Mouse (Mus musculus) forebrain, embryonic 11.5 days (tissue): ENCODE results near the gene Slc8a1. TPM values are rescaled to one million over a fixed set of nuclear protein-coding genes. Genes with fewer than 3 reads are reported as not detected.
A peak's percentile ranks its signal among the peaks of the same experiment; 100 is the strongest.

Experiments
- ATAC-seq: fragments of 200-750 bp; cut with Nextera tagmentation; replicated peaks from 2 replicates; pipeline ENCODE4 v1.8.0; 2017; ENCODE audit warnings: moderate TSS enrichment; ENCODE audit not compliant: low FRiP score
- DNase-seq: peaks from one replicate; pipeline ENCODE4 v3.0.0-alpha.2; 2017; ENCODE audit warnings: low spot score
- H3K27ac ChIP-seq: fragments of 300-500 bp; sonication (generic); 2 replicates; pipeline ENCODE4 v1.5.1; 2014; ENCODE audit warnings: low read depth, low read length
- H3K27me3 ChIP-seq: fragments of 300-500 bp; sonication (generic); 2 replicates; pipeline ENCODE4 v1.6.1; 2014; ENCODE audit warnings: mild to moderate bottlenecking, low read length, mixed read lengths; ENCODE audit not compliant: control insufficient read depth, insufficient read depth
- H3K36me3 ChIP-seq: fragments of 300-500 bp; sonication (generic); 2 replicates; pipeline ENCODE4 v1.6.1; 2014; ENCODE audit warnings: mild to moderate bottlenecking, low read length, moderate library complexity, mixed read lengths; ENCODE audit not compliant: control insufficient read depth, insufficient read depth
- H3K4me1 ChIP-seq: fragments of 300-500 bp; sonication (generic); replicated peaks from 2 replicates; pipeline ENCODE4 v1.6.1; 2014; ENCODE audit warnings: low read length, mixed read lengths; ENCODE audit not compliant: control insufficient read depth, insufficient read depth
- H3K4me2 ChIP-seq: fragments of 300-500 bp; sonication (generic); 2 replicates; pipeline ENCODE4 v1.6.1; 2014; ENCODE audit warnings: low read depth, mild to moderate bottlenecking, low read length, moderate library complexity, mixed read lengths; ENCODE audit not compliant: severe bottlenecking
- H3K4me3 ChIP-seq: fragments of 300-500 bp; sonication (generic); 2 replicates; pipeline ENCODE4 v1.5.1; 2014; ENCODE audit warnings: low read depth, low read length
- H3K9ac ChIP-seq: fragments of 300-500 bp; sonication (generic); 2 replicates; pipeline ENCODE4 v1.6.1; 2014; ENCODE audit warnings: low read length
- H3K9me3 ChIP-seq: fragments of 300-500 bp; sonication (generic); 2 replicates; pipeline ENCODE4 v1.6.1; 2016; ENCODE audit warnings: low read length, mixed read lengths; ENCODE audit not compliant: control insufficient read depth
- WGBS: fragments of 180-500 bp; shearing (Covaris S2); extraction: QIAGEN DNeasy Blood & Tissue Kit; methylation state at CpG from one replicate; pipeline ENCODE4 v1.1.7; 2014; 5-methylcytosine and 5-hydroxymethylcytosine counted together
- polyA plus RNA-seq: library from polyadenylated mRNA; unstranded; fragments of >200 nt; fragmentation: Nextera tagmentation; extraction: Ambion mirVana; gene quantifications from 2 replicates; pipeline ENCODE4 v1.2.1, GENCODE M21; 2014

Slc8a1 gene
- 2.8 and 3.6 TPM in 2 replicates for polyA plus RNA-seq

DNA sequence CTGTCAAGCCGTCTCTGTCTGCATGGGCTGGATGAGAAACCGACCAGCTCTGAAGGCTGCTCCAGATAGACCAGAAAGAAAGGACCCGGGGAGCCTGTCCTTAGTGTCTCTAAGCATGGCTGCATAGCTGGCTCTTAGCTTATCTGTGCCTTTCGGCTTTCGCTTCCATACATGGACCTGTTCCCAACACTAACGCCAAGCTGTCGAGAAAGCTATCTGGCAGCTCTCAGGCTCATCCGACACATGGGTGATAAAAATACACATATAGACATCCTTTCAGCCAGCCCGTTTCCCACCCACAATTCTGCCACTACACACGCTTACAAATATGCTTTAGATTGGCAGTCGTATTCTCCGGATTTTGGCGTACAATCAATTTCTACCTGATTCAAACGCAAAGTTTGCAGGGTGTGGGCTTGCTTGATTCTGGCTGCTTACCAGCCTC, at the start of gene Slc8a1:
TSS of gene Slc8a1 (minus strand) at position 67 of the 445 bp plus-strand sequence.
- no peak for ATAC-seq
- Histone ChIP-seq H3K4me1 (no peaks in the 10 kb centered on the region), H3K27ac (no peak within 1 kb of the TSS), H3K9ac (no peak within 1 kb of the TSS), H3K27me3 (no peaks in the 10 kb centered on the region), H3K4me2 (no peak within 1 kb of the TSS), H3K36me3 (no peaks in the 10 kb centered on the region), H3K9me3 (no peaks in the 10 kb centered on the region), H3K4me3 (no peak within 1 kb of the TSS)
- DNase-seq: no peak
- WGBS: 92% methylated on average over 14 of the region's 14 CpGs

DNA sequence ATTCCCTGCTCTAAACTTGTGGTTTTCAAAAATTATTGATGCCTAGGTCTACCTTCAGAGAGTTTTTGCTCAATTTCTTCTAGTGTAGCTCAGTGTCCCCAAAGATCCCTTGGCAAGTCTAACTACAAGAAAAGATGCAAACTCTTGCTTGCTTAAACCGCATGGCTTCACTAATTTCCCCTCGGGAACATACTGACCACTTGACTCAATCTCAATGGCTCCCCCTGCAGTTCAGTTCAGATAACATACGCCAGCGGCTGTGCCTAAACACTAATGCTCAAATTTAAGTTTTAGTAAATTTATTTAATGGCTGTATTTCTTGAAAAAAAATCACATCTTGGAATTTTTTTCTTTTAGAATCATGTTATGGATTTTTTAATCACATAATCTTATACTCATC, 49.2 kb upstream of the Slc8a1 start:
- H3K4me2 ChIP-seq: no peak overlapping the region
- ATAC-seq (peak; percentile 66; the same call in 1 of the 2 replicates), DNase-seq (no peak)
- no peaks in the 10 kb centered on the region for H3K4me1 ChIP-seq
- no peak overlapping the region for H3K9ac ChIP-seq
- H3K4me3 ChIP-seq: no peak overlapping the region
- WGBS: 42% methylated on average over 4 of the region's 4 CpGs
- no peaks in the 10 kb centered on the region for H3K36me3 ChIP-seq
- no peaks in the 10 kb centered on the region for H3K27me3 ChIP-seq
- no peaks in the 10 kb centered on the region for H3K9me3 ChIP-seq
- H3K27ac ChIP-seq: no peak overlapping the region

DNA sequence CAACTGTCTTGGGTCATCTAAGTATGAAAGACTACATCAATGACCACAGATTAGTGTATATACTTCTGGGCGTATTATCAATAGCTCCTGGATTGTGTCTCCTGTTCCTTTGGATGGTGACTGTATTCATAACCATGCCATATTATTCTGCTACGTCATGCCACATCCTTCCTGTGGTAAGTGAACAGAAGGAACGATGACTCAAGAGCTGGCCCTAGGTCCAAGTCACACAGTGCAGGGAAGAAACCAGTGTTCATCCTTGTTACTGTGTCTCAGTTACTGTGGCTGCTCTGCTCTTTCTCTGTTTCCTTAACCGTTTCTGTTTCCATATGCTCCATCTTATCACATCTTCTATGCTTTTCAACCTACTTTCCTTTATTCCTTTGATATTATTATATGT, 44.1 kb upstream of the Slc8a1 start:
- no peak overlapping the region for H3K9ac ChIP-seq
- H3K9me3 ChIP-seq: no peaks in the 10 kb centered on the region
- no peak overlapping the region for H3K4me3 ChIP-seq
- no peak overlapping the region for H3K27ac ChIP-seq
- no peak overlapping the region for H3K4me2 ChIP-seq
- ATAC-seq (no peak), DNase-seq (no peak)
- no peaks in the 10 kb centered on the region for H3K4me1 ChIP-seq
- no peaks in the 10 kb centered on the region for H3K36me3 ChIP-seq
- WGBS: 93% methylated on average over 4 of the region's 4 CpGs
- no peaks in the 10 kb centered on the region for H3K27me3 ChIP-seq

DNA sequence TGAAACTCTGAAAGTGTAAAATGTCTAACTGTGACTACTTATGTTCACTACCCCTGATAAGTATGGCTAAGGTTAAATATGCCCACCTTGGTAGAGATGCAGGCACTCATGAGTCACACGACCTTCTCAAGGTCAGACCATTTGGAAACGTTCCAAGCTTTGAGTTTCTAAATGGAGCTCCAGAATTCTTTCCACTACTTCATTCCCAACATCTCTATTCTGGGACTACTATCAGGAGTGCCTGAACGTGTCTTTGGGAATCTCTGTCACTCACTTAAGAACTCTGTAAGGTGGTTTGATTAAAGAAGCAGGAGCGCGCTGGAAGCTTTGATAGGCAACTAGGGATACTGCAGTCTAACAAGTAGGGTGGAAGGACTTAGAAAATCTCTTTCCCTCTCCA, 43.3 kb upstream of the Slc8a1 start:
- no peak for DNase-seq
- 87% methylated on average over 5 of the region's 5 CpGs for WGBS
- Histone ChIP-seq H3K27ac (no peak overlapping the region), H3K27me3 (no peaks in the 10 kb centered on the region), H3K9me3 (no peaks in the 10 kb centered on the region), H3K9ac (no peak overlapping the region), H3K4me2 (no peak overlapping the region), H3K36me3 (no peaks in the 10 kb centered on the region), H3K4me1 (no peaks in the 10 kb centered on the region), H3K4me3 (no peak overlapping the region)
- no peak for ATAC-seq

DNA sequence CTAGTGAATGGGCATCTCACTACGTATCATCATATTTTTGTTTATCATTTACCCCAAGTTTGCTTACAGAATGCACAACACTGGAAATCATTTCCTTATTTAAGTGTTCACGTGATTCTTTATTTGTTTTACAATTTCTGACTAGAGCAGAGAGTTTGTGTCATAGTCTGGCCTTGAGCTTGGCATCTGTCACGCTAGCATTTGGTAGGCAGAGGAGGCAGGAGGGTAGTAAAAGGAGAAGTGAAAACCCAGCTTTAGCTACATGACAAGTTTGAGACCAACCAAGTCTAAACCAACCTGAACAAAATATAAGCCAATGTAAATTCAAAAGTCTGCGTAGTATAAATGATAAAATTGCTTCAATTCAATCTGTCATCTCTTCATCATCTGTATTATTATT, 41.7 kb upstream of the Slc8a1 start:
- H3K9ac ChIP-seq: no peak overlapping the region
- no peaks in the 10 kb centered on the region for H3K4me1 ChIP-seq
- WGBS: 87% methylated on average over 4 of the region's 4 CpGs
- no peaks in the 10 kb centered on the region for H3K27me3 ChIP-seq
- ATAC-seq (no peak), DNase-seq (no peak)
- no peak overlapping the region for H3K4me2 ChIP-seq
- no peak overlapping the region for H3K27ac ChIP-seq
- H3K4me3 ChIP-seq: no peak overlapping the region
- H3K9me3 ChIP-seq: no peaks in the 10 kb centered on the region
- no peaks in the 10 kb centered on the region for H3K36me3 ChIP-seq

DNA sequence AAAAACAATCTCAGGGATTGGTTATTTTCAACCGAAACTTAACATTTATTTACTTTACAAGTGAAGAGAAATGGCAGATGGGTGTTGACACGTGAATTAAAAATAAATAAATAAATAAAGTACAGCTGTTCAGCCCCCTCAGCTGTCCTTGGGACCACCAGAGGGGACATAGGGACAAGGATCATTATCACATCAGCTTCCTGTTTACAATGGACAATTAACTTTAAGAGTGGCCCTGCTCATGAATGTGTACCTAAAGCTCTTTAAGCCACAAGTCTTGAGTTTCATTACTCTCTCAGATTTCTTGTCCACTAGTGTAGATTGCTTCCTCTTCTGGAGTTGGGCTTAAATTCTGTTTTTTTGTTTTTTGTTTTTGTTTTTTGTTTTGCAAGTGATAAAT, 12.5 kb upstream of the Slc8a1 start:
- DNase-seq (no peak), ATAC-seq (no peak)
- H3K27me3 ChIP-seq: no peaks in the 10 kb centered on the region
- 81% methylated on average over 2 of the region's 2 CpGs for WGBS
- no peaks in the 10 kb centered on the region for H3K9me3 ChIP-seq
- no peak overlapping the region for H3K4me3 ChIP-seq
- H3K27ac ChIP-seq: no peak overlapping the region
- H3K9ac ChIP-seq: no peak overlapping the region
- H3K4me1 ChIP-seq: no peaks in the 10 kb centered on the region
- no peak overlapping the region for H3K4me2 ChIP-seq
- no peaks in the 10 kb centered on the region for H3K36me3 ChIP-seq

DNA sequence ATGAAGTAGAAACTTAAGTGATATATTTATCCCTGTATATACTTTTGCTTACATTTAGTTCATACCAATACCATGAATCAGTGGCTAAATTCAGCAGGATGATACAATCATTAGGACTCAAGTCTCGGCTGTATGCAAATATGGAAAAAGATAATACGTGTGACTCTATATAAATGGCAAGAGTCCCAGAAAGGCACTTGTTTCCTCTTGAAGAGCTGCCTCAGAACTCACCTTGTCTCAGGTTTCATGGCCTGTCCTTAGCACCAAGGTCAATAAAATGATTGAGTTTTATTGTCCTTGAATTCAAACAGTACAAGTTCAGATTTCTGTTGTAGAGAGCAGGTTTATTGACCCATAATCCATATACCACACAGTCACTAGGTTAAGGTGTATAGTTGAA, 4.9 kb upstream of the Slc8a1 start:
- no peaks in the 10 kb centered on the region for H3K9me3 ChIP-seq
- no peak for DNase-seq
- no peak overlapping the region for H3K4me2 ChIP-seq
- no peak overlapping the region for H3K9ac ChIP-seq
- H3K4me3 ChIP-seq: no peak overlapping the region
- ATAC-seq: no peak
- no peak overlapping the region for H3K27ac ChIP-seq
- 90% methylated on average over 2 of the region's 2 CpGs for WGBS
- H3K27me3 ChIP-seq: no peaks in the 10 kb centered on the region
- H3K36me3 ChIP-seq: no peaks in the 10 kb centered on the region
- no peaks in the 10 kb centered on the region for H3K4me1 ChIP-seq

- no peak overlapping the region for H3K4me2 ChIP-seq
- WGBS: 79% methylated on average over 6 of the region's 6 CpGs
- no peak for DNase-seq
These were observed 2.4 kb upstream of the Slc8a1 start for GRCm38 (mm10) chr17:81740576-81740975.

GRCm38 (mm10) chr17:81737779-81738178, 398 bp downstream of the Slc8a1 start:
- DNase-seq (no peak), ATAC-seq (no peak)
- H3K9me3 ChIP-seq: no peaks in the 10 kb centered on the region
- H3K36me3 ChIP-seq: no peaks in the 10 kb centered on the region
- WGBS: 91% methylated on average over 2 of the region's 2 CpGs
- no peak overlapping the region for H3K9ac ChIP-seq
- no peak overlapping the region for H3K4me2 ChIP-seq
- no peaks in the 10 kb centered on the region for H3K27me3 ChIP-seq
- no peak overlapping the region for H3K4me3 ChIP-seq
- H3K4me1 ChIP-seq: no peaks in the 10 kb centered on the region
- no peak overlapping the region for H3K27ac ChIP-seq

More at GRCm38 (mm10) chr17:81740576-81740975, 2.4 kb upstream of the Slc8a1 start:
- no peak overlapping the region for H3K4me3 ChIP-seq
- ATAC-seq: no peak
- no peaks in the 10 kb centered on the region for H3K27me3 ChIP-seq
- H3K4me1 ChIP-seq: no peaks in the 10 kb centered on the region
- no peak overlapping the region for H3K27ac ChIP-seq
- no peaks in the 10 kb centered on the region for H3K36me3 ChIP-seq
- H3K9ac ChIP-seq: no peak overlapping the region
- H3K9me3 ChIP-seq: no peaks in the 10 kb centered on the region
